Mouse (Mus musculus): ENCODE measurements around the gene Hrc. TPM values are rescaled to one million over a fixed set of nuclear protein-coding genes. Genes with fewer than 3 reads are reported as not detected.

Hrc gene
- polyA plus RNA-seq (2012; rRNA removed): 0.40 and 0.67 TPM in 2 replicates

DNA sequence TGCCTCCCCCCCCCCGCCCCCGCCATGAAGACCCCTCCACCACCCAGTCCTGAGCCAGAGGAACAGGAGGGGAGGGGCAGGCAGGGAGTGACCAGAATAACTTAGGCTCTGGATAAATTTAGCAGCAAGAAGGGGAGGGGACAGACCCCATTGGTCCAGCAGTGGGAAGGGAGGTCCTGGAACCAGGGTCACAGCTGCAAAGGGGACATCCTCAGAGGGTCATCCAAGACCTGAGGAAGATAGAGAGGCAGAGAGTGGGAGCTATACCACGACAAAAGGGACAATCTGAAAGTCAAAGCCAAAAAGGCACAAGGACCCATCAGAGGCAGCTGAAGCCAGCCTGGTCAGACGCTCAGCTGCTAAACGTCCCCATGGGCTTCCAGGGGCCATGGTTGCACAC is at the start of gene Hrc:
Hrc (plus strand) TSS at position 235 of the 400 bp plus-strand sequence.
- WGBS: 57% methylated on average over 5 of the region's 5 CpGs
- no peak for DNase-seq (ENCODE audit: low read depth, low spot score)

DNA sequence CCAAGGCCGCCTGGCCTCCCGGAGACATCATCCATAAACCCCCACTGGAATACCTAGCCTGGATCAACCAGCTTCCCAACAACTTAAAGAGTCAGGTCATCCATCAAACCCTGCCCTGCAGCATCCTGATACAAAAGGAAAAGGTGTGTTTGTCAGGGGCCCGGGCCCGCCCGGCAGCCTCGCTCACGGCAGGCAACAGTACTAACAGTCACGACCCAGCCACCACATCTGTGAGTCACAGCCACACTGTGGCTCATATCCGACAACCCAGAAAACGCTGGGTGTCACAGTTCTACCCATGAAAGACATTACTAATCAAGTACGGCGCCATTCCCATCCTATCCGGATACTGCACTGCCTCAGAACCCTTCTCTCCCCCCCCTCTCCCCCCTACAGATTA is 48.6 kb upstream of the Hrc start:
- WGBS: 74% methylated on average over 13 of the region's 13 CpGs
- no peak for DNase-seq (ENCODE audit: low read depth, low spot score)

DNA sequence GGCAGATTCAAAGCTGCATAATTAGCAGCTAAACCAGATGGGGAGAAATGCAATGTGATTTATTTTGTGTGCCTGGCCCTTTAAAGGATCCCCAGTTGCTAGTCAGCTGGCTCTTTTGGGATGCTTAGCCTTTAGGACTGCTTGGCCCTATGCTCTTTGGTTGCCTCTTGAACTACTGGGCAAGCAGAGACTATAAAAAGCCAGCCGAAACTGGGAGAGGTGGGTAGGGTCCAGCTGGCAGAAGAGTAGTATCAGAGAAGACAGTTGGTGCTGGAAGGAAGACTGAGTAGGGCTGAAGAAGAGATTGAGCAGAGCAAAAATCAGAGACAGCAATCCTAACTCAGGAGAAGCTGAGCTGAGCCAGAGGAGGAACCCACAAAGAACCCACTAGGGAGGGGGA is 38.5 kb upstream of the Hrc start:
- DNase-seq (ENCODE audit: low read depth, low spot score): no peak
- 77% methylated on average over 1 of the region's 1 CpGs for WGBS

DNA sequence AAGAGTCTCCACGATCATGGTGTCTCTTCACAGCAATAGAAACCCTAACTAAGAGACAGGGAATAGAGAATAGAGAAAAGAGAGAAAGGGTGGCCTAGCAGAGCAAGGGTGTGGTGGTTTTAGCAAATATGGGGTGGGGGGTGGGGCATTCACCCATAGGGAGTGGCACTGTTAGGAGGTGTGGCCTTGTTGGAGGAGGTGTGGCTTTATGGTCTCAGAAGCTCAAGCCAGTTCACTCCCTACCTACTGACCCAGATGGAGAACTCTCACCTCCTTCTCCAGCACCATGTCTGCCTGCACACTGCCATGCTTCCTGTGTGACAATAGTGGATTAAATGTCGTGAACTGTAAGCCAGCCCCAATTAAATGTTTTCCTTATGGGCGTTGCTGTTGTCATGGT is 37.5 kb upstream of the Hrc start:
- DNase-seq (ENCODE audit: low read depth, low spot score): no peak
- 37% methylated on average over 3 of the region's 3 CpGs for WGBS

DNA sequence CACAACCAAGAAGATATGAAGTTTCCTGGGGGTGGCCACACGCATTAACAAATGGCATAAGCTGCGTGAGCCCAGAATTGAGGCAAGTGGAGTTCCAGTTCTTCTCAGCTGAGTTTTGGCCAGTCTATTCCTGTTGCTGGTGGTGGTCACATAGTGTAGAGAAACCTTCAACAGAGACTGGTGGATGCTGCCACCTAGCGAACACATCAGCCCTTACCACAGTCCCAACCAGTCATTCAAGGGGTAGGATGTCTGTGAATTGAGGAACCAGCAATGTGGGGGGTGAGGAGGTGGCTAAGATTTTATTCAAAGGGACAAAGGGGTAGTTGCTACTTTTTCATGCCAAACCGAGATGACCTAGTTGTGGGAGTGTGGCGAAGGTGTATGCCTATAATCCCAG is 35.3 kb upstream of the Hrc start:
- WGBS: 12% methylated on average over 5 of the region's 5 CpGs
- DNase-seq (ENCODE audit: low read depth, low spot score): no peak

DNA sequence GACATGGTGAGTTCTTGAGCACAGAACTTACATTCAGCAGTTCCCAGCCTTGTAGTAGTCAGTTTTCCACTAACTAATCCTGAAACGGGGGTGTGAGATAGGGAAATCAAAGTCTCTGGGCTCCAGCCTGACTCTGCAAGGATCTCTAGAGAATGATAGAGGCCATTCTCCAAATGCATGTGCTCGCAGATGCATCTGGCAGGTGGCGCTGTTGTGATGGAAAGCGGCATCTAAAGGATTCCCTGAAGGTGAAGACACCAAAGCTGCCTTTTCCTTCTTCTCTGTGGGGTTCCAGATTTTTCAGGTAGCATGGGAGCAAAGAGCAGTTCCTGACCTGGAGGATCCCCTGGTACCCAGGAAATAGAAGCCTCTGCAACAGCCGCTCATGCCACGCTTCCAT is 34.8 kb upstream of the Hrc start:
- DNase-seq (ENCODE audit: low read depth, low spot score): no peak
- 8% methylated on average over 6 of the region's 6 CpGs for WGBS

DNA sequence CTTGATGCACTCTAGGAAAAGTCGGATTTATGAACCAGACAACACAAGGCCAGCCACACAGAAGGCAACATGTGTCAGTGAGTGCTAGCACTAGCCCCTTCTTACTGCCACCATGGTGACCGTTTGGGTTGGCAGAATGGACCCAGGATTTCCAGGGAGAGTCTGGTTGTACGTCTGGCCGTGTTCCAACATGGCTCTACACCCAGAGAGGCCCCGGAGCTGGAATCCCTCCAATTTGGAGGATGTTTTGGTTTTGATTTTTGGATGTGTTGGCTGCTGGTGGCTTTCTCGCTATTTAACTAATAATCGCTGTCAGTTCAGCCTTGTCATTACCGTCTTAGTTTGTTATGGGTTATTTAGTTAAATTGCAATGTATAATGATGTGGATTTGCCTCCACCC is 32.5 kb upstream of the Hrc start:
- no peak for DNase-seq (ENCODE audit: low read depth, low spot score)
- 60% methylated on average over 8 of the region's 8 CpGs for WGBS

DNA sequence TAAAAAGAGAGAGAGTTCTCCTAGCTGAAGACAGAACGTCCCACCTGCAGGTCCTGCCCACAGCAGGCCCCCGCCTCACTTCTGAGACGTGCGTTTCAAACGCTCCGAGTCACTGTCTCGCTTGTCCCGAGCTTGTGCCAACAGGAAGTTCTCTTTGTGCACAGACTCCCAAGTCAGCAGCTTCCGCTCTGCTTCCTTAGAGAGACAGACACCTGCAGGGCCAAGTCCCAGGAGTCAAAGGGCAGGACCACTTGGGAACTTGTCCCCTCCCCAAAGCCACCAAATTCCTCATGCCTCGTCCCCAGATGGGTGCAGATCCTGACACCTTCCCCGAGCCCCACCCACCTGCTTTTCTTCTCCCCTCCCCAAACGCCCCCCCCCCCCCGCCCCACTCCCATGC is 30.2 kb upstream of the Hrc start:
- 48% methylated on average over 12 of the region's 13 CpGs for WGBS
- DNase-seq (ENCODE audit: low read depth, low spot score): no peak

DNA sequence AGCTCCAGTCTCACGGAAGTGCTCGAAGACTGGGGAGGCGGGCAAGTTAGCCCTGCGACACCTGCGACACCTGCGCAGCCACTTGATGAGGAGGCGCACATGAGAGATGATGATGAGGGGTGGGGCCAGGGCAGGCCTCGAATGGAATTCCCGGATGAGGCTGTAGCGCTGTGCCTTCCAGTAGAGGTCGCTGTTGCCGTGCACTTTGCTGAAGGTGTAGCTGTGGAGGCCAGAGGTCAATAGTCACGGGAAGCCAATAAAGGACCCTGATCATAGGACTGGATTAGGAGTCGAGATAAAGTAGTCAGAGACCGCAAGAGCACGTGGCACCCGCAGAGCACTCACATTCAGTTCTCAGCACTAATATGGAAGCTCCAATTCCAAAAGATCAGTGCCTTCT is 29.8 kb upstream of the Hrc start:
- DNase-seq (ENCODE audit: low read depth, low spot score): no peak
- 13% methylated on average over 17 of the region's 17 CpGs for WGBS

DNA sequence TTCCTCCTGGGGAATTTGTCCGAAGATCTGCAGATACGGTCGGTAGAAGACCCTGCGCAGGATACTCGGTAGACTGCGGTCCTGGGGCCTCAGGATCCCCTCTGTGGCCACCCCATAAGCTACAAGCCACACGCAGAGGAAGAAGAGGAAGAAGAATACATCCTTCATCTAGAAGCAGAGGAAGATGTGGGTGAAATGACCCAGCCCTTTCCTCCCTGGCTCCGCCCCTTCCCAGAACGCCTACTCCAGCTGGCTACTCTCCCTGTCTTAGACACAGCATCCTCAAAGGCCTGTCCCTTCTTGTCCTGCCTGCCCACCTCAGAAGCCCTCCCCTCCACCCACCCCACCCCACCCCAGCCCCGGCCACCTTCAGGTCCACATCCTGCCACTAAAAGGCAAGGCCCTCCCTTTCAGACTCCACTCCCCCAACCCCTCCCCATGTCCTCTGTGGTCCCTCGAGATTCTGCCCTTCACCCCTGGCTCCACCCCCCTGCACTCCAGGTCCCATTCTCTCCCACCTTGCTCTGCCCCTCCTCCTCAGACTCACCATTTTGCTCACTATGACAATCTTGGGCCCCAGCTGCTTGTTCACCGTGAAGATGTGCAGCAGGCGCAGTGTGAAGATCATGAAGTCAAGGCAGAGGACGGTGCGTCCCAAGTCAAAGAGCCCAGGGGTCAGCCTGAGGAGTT is 26.4 kb upstream of the Hrc start:
- DNase-seq (ENCODE audit: low read depth, low spot score): no peak
- 76% methylated on average over 15 of the region's 15 CpGs for WGBS

DNA sequence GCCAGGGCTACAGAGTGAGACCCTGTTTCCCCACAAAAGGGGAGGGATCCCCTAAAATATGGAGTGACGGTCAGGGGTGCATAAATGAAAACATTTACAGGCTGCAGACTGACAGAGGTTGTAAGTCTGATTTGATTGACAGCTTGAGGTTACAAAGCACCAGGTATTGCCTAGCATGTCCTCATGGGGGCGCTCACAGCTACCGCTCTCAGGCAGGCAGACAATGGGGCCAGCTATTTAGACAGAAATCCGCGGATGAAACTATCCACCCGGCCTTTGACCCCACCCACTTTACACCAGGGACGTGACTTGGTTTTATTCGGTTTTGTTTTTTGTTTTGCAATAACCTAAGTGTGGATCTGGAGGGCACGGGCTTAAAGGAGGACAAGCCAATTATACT is 25.6 kb upstream of the Hrc start:
- no peak for DNase-seq (ENCODE audit: low read depth, low spot score)
- 12% methylated on average over 9 of the region's 9 CpGs for WGBS

DNA sequence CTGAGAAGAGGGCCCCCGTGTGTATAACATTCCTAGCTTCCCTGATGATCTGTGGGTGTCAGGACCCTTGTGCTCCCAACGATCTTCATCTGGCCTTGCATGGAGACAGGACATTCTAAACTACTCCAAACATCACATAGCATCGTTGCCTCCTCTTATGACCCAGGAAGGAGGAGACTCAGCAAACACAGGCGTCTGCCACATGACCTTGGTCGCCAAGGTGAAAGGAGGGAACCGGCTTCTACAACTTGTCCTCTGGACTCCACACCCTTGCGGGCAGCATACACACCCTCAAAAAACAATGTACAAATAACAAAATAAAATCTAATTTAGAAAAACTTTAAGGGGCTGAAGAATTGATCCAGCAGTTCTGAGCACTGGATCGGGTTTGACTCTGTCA is 23.1 kb upstream of the Hrc start:
- peak; percentile 71 for DNase-seq (ENCODE audit: low read depth, low spot score)

DNA sequence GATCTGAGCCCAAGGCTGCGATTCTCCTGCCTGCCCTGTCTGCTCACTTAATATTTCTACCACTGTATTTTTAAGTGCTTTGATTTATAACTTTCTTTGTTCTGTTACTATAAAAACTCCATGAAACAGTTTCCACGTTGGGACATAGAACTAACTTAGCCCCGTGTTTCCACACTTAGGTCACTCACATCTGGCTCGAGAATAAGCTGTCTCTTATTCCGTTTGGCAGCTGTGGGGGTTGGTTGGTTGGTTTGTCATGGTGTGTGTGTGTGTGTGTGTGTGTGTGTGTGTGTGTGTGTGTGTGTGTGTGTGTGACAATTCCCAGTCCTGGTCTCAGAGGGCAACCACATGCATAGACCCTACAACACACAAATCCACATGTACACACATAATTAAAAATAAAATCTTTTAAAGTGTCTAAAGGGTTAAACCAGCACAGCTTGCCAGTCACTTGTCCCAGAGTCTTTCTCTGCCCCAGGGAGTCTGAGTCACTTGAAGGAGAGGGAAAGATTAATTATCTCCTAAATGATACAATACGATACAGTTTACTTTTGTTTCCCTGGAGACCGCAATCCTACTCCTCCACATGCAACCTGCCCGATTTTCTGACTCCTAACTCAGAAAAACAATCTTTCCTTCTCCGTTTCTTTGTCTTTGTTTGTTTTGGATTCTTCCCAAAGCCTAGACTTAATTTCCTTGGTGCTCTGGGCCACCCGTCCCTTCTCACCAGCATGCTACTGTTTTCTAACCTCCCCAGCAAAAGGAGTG is 22.2 kb upstream of the Hrc start:
- WGBS: 19% methylated on average over 10 of the region's 10 CpGs
- peak; percentile 66 for DNase-seq (ENCODE audit: low read depth, low spot score)

More for the DNA sequence above, 23.1 kb upstream of the Hrc start:
- 25% methylated on average over 8 of the region's 8 CpGs for WGBS

DNA sequence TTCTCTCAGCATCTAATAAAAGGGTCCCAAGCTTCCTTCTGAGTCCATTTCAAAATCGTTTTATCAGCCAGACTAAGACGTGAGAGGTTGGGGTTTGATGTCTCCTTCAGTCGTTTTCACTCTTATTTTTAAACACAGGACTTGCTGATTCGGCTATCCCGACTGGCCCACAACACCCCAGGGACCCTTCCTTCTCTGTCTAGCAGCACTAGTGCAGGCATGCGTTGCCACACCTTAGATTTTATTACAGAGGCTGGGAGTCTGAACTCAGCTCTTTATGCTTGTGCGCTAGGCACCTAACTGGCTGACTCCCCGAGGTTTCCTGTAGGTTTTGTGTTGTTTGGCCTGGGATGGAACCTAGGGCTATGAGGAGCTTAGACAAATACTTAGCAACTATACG is 21.6 kb upstream of the Hrc start:
- 15% methylated on average over 9 of the region's 9 CpGs for WGBS
- no peak for DNase-seq (ENCODE audit: low read depth, low spot score)

DNA sequence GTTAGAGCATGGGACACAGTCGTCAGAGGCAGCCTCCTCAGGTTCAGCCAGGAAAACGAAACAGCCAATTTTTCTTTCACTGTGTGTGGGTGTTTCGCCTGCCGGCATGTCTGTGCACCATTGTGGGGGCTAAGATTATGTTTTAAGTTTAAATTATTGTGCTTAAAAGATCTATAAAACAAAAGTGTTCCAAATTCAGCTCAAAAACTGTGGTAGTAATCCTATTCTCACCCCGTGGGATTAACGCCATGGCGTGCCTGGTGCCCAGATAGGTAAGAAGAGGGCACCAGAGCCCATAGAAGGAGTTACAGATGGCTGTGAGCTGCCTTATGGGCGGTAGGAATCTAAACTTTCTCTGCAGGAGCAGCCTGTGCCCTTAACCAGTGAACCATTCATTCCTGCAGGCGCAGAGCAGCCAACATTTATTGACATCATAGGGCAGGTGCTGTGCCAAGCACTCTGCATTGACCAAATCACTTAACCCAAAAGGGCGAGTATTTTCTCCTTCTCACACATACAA is 19.8 kb upstream of the Hrc start:
- DNase-seq (ENCODE audit: low read depth, low spot score): no peak

DNA sequence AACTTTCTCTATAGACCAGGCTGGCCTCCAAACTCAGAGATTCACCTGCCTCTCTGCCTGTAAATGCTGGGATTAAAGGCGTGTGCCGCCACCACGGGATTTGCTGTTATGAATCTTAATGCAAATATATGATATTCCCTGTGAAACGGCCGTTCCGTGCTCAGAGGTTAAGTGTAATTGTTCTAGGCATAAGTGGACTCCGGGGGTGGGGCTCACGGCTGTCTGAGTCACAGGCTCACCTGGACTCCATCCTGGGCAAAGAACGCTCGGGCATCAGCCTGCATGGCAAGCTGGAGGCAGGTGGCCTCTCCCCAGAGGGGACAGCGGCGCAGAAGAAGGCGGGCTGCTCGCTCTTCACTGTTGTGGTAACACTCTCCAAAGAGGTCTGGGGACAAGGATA is 18.6 kb upstream of the Hrc start:
- DNase-seq (ENCODE audit: low read depth, low spot score): no peak
- WGBS: 33% methylated on average over 14 of the region's 14 CpGs

More for the DNA sequence above, 19.8 kb upstream of the Hrc start:
- WGBS: 71% methylated on average over 10 of the region's 10 CpGs

DNA sequence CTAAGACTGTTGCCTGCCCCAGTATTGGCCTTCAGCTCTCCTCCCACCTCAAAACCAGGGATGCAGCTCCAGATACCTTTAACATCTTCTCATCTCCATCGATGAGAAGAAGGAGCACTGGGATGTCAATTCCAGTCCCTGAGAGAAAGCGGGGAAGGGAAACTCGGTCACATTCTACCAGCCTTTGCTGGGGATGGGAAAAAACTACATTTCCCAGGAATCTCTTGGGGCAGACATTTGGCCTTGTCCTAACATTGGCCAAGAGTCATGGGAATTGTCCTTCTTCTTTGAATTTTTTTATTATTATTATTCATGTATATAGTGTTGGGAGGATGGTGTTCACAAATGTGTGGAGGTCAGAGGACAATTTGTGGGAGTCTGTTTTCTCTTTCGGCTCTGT is 12.8 kb upstream of the Hrc start:
- no peak for DNase-seq (ENCODE audit: low read depth, low spot score)
- WGBS: 85% methylated on average over 4 of the region's 4 CpGs

DNA sequence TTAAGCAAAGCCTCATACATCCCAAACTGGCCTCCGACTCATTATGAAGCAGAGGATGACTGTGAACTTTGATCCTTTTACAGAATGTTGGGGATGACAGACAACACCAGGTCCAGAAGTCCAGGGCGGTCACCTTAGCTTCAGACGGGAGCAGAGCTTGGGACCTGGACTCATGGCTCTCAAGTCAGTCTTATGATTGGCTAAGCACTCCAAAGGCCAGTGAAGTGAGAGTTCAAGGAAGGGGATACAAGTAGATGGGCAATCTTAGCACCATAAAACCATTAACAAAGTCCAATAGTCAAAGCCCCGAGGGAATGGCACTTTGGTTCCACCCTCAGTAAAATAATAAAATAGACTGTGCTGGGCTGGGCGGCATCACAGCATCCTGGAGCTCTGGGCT is 12.0 kb upstream of the Hrc start:
- 29% methylated on average over 5 of the region's 5 CpGs for WGBS
- no peak for DNase-seq (ENCODE audit: low read depth, low spot score)

DNA sequence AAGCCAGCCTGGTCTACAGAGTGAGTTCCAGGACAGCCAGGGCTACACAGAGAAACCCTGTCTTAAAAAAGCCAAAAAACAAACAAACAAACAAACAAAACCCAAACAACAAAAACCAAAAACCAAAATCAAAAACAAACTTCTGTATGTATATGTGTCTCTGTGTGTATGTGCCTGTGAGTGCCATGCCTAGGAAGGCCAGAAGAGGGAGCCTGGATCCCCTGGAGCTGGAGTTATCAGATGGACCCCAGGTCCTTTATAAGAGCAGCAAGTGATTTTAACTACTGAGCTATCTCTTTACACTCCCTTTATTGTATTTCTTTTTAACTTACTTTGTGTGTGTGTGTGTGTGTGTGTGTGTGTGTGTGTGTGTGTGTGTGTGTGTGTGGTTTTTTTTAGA is 9.3 kb upstream of the Hrc start:
- DNase-seq (ENCODE audit: low read depth, low spot score): no peak

DNA sequence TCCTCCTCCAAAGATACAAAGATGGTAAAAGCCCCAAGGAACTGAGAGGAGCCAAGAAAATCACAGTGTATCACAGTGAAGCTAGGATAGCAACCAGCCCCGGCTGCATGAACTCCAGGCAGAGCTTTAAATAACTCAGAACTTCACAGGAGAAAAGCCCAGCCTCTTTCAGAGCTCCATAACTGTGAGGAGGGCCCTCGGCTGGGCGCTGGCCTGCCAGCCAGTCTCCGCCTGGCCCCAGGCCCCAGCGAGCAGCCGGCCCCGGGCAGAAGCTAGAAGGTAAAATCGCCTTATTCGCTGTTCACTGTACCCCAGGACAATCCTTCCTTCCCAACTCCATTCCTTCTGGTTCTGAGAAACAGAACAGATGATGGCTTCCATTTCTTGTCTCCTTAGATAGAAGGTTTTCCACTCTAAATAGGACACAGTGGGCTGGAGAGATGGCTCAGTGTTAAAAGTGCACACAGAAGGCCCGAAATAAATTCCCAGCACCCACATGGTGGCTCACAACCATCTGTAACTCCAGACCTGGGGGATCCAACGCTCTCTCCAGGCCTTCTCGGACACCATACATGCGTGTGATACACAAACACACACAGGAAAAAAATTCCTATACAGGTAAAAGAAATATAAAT is 6.1 kb upstream of the Hrc start:
- no peak for DNase-seq (ENCODE audit: low read depth, low spot score)
- 82% methylated on average over 13 of the region's 13 CpGs for WGBS

DNA sequence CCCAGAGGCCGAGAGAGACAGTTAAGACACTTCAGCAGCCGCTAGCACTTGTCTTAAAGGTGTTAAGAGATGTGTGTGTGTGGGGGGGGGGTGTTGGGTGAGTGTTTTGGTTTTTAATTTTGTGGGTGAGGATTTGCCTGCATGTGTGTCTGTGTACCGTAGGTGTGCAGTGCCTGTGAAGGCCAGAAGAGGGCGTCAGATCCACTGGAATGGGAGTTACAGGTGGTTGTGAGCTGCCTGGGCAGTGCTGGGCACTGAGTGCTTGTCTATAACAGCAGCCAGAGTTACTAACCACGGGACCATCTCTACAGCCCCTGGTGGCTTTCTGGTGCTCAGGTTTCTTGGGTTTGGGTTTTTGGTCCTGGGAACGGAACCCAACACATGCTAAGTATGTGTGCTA is 3.6 kb upstream of the Hrc start:
- 91% methylated on average over 6 of the region's 6 CpGs for WGBS
- no peak for DNase-seq (ENCODE audit: low read depth, low spot score)
